Mouse (Mus musculus): ENCODE results near the gene Tspan10. TPM values are rescaled to one million over a fixed set of nuclear protein-coding genes. Genes with fewer than 3 reads are reported as not detected.
"Not testable (repeated sequence)": the region's sequence is repeated elsewhere in the genome, so short reads cannot be mapped to it uniquely, and the experiment has no call there.

Tspan10 gene
- polyA plus RNA-seq (2014; fragmentation: Nextera tagmentation; extraction: Ambion mirVana) = not detected in 2 replicates

- H3K27ac ChIP-seq (ENCODE audit: low read depth, low read length) = no peak within 1 kb of the TSS
- H3K36me3 ChIP-seq (ENCODE audit: control insufficient read depth, insufficient read depth, low read length) = no peaks in the 10 kb centered on the region
- H3K4me1 ChIP-seq (replicated peaks; ENCODE audit: control insufficient read depth, insufficient read depth, low read length) = no peaks in the 10 kb centered on the region
- 0 out of 2 replicates have a peak within 1 kb of the TSS, but pooled peaks have one; percentile 16 for H3K9ac ChIP-seq (ENCODE audit: low read depth, low read length)
- no peak for DNase-seq (ENCODE audit: low spot score)
- no peaks in the 10 kb centered on the region for H3K27me3 ChIP-seq (ENCODE audit: control insufficient read depth, insufficient read depth, low read length)
- WGBS = 93% methylated on average over 3 of the region's 3 CpGs
- no peak within 1 kb of the TSS for H3K4me2 ChIP-seq (replicated peaks; ENCODE audit: low read depth, low read length)
- ATAC-seq (ENCODE audit: low FRiP score) = no peak
- no peak within 1 kb of the TSS for H3K4me3 ChIP-seq (ENCODE audit: low read depth, low read length)
- H3K9me3 ChIP-seq (ENCODE audit: control insufficient read depth, low read length) = no peaks in the 10 kb centered on the region
Measured at GRCm38 (mm10) chr11:120442344-120442743, at the start of gene Tspan10. Tspan10 (plus strand) TSS chr11:120442644.

- H3K9ac ChIP-seq (ENCODE audit: low read depth, low read length) = no peak overlapping the region
- no peaks in the 10 kb centered on the region for H3K27me3 ChIP-seq (ENCODE audit: control insufficient read depth, insufficient read depth, low read length)
- H3K4me2 ChIP-seq (replicated peaks; ENCODE audit: low read depth, low read length) = no peak overlapping the region
- no peak overlapping the region for H3K27ac ChIP-seq (ENCODE audit: low read depth, low read length)
- no peak for ATAC-seq (ENCODE audit: low FRiP score)
- H3K4me3 ChIP-seq (ENCODE audit: low read depth, low read length) = no peak overlapping the region
- 0 out of 2 replicates have a peak, but pooled peaks cover 4% of the 10 kb centered on the region for H3K36me3 ChIP-seq (ENCODE audit: control insufficient read depth, insufficient read depth, low read length)
- WGBS = 88% methylated on average over 4 of the region's 4 CpGs
- H3K9me3 ChIP-seq (ENCODE audit: control insufficient read depth, low read length) = no peaks in the 10 kb centered on the region
- no peak for DNase-seq (ENCODE audit: low spot score)
- H3K4me1 ChIP-seq (replicated peaks; ENCODE audit: control insufficient read depth, insufficient read depth, low read length) = no peaks in the 10 kb centered on the region
Measured at GRCm38 (mm10) chr11:120395661-120396060, 46.8 kb upstream of the Tspan10 start.

- H3K36me3 ChIP-seq (ENCODE audit: control insufficient read depth, insufficient read depth, low read length) = 0 out of 2 replicates have a peak, but pooled peaks cover 6% of the 10 kb centered on the region
- H3K27me3 ChIP-seq (ENCODE audit: control insufficient read depth, insufficient read depth, low read length) = no peaks in the 10 kb centered on the region
- H3K4me2 ChIP-seq (replicated peaks; ENCODE audit: low read depth, low read length) = no peak overlapping the region
- no peak overlapping the region for H3K9ac ChIP-seq (ENCODE audit: low read depth, low read length)
- DNase-seq (ENCODE audit: low spot score) (no peak), ATAC-seq (ENCODE audit: low FRiP score) (no peak)
- H3K4me3 ChIP-seq (ENCODE audit: low read depth, low read length) = no peak overlapping the region
- no peak overlapping the region for H3K27ac ChIP-seq (ENCODE audit: low read depth, low read length)
- no peaks in the 10 kb centered on the region for H3K9me3 ChIP-seq (ENCODE audit: control insufficient read depth, low read length)
- 86% methylated on average over 2 of the region's 2 CpGs for WGBS
- H3K4me1 ChIP-seq (replicated peaks; ENCODE audit: control insufficient read depth, insufficient read depth, low read length) = no peaks in the 10 kb centered on the region
Measured at GRCm38 (mm10) chr11:120397602-120398001, 44.8 kb upstream of the Tspan10 start.

- 89% methylated on average over 2 of the region's 2 CpGs for WGBS
Measured at GRCm38 (mm10) chr11:120399319-120399718, 43.1 kb upstream of the Tspan10 start.

GRCm38 (mm10) chr11:120404814-120405213 lies 37.6 kb upstream of the Tspan10 start:
- H3K4me1 ChIP-seq (replicated peaks; ENCODE audit: control insufficient read depth, insufficient read depth, low read length) = no peaks in the 10 kb centered on the region
- ATAC-seq (ENCODE audit: low FRiP score) (no peak), DNase-seq (ENCODE audit: low spot score) (no peak)
- no peak overlapping the region for H3K9ac ChIP-seq (ENCODE audit: low read depth, low read length)
- peaks cover 11% of the 10 kb centered on the region; the same call in 1 of the 2 replicates for H3K36me3 ChIP-seq (ENCODE audit: control insufficient read depth, insufficient read depth, low read length)
- no peak overlapping the region for H3K27ac ChIP-seq (ENCODE audit: low read depth, low read length)
- H3K4me2 ChIP-seq (replicated peaks; ENCODE audit: low read depth, low read length) = no peak overlapping the region
- H3K9me3 ChIP-seq (ENCODE audit: control insufficient read depth, low read length) = no peaks in the 10 kb centered on the region
- H3K4me3 ChIP-seq (ENCODE audit: low read depth, low read length) = no peak overlapping the region
- no peaks in the 10 kb centered on the region for H3K27me3 ChIP-seq (ENCODE audit: control insufficient read depth, insufficient read depth, low read length)
- WGBS = 88% methylated on average over 1 of the region's 1 CpGs

More at GRCm38 (mm10) chr11:120399319-120399718, 43.1 kb upstream of the Tspan10 start:
- ATAC-seq (ENCODE audit: low FRiP score) = no peak
- Histone ChIP-seq H3K4me1 (replicated peaks; ENCODE audit: control insufficient read depth, insufficient read depth, low read length) (no peaks in the 10 kb centered on the region), H3K36me3 (ENCODE audit: control insufficient read depth, insufficient read depth, low read length) (0 out of 2 replicates have a peak, but pooled peaks cover 6% of the 10 kb centered on the region), H3K9me3 (ENCODE audit: control insufficient read depth, low read length) (no peaks in the 10 kb centered on the region), H3K4me3 (ENCODE audit: low read depth, low read length) (no peak overlapping the region), H3K4me2 (replicated peaks; ENCODE audit: low read depth, low read length) (no peak overlapping the region), H3K27me3 (ENCODE audit: control insufficient read depth, insufficient read depth, low read length) (no peaks in the 10 kb centered on the region), H3K27ac (ENCODE audit: low read depth, low read length) (no peak overlapping the region), H3K9ac (ENCODE audit: low read depth, low read length) (no peak overlapping the region)
- DNase-seq (ENCODE audit: low spot score) = no peak

- no peaks in the 10 kb centered on the region for H3K27me3 ChIP-seq (ENCODE audit: control insufficient read depth, insufficient read depth, low read length)
- H3K4me3 ChIP-seq (ENCODE audit: low read depth, low read length) = no peak overlapping the region
- WGBS = 95% methylated on average over 3 of the region's 3 CpGs
- DNase-seq (ENCODE audit: low spot score) (no peak), ATAC-seq (ENCODE audit: low FRiP score) (no peak)
- H3K9ac ChIP-seq (ENCODE audit: low read depth, low read length) = no peak overlapping the region
- H3K9me3 ChIP-seq (ENCODE audit: control insufficient read depth, low read length) = no peaks in the 10 kb centered on the region
- no peak overlapping the region for H3K4me2 ChIP-seq (replicated peaks; ENCODE audit: low read depth, low read length)
- H3K36me3 ChIP-seq (ENCODE audit: control insufficient read depth, insufficient read depth, low read length) = peaks cover 6% of the 10 kb centered on the region; the same call in 1 of the 2 replicates
- no peak overlapping the region for H3K27ac ChIP-seq (ENCODE audit: low read depth, low read length)
- no peaks in the 10 kb centered on the region for H3K4me1 ChIP-seq (replicated peaks; ENCODE audit: control insufficient read depth, insufficient read depth, low read length)
Measured at GRCm38 (mm10) chr11:120405867-120406266, 36.6 kb upstream of the Tspan10 start.

GRCm38 (mm10) chr11:120406445-120406844 lies 36.0 kb upstream of the Tspan10 start:
- Histone ChIP-seq H3K27ac (ENCODE audit: low read depth, low read length) (no peak overlapping the region), H3K9ac (ENCODE audit: low read depth, low read length) (no peak overlapping the region), H3K36me3 (ENCODE audit: control insufficient read depth, insufficient read depth, low read length) (peaks cover 6% of the 10 kb centered on the region; the same call in 1 of the 2 replicates), H3K27me3 (ENCODE audit: control insufficient read depth, insufficient read depth, low read length) (no peaks in the 10 kb centered on the region), H3K4me1 (replicated peaks; ENCODE audit: control insufficient read depth, insufficient read depth, low read length) (no peaks in the 10 kb centered on the region), H3K4me2 (replicated peaks; ENCODE audit: low read depth, low read length) (no peak overlapping the region), H3K4me3 (ENCODE audit: low read depth, low read length) (no peak overlapping the region), H3K9me3 (ENCODE audit: control insufficient read depth, low read length) (no peaks in the 10 kb centered on the region)
- DNase-seq (ENCODE audit: low spot score) (no peak), ATAC-seq (ENCODE audit: low FRiP score) (no peak)
- WGBS = 91% methylated on average over 1 of the region's 1 CpGs

- not testable (repeated sequence) for H3K4me3 ChIP-seq (ENCODE audit: low read depth, low read length); H3K4me2 ChIP-seq (replicated peaks; ENCODE audit: low read depth, low read length); H3K27me3 ChIP-seq (ENCODE audit: control insufficient read depth, insufficient read depth, low read length); ATAC-seq (ENCODE audit: low FRiP score); H3K27ac ChIP-seq (ENCODE audit: low read depth, low read length); H3K9ac ChIP-seq (ENCODE audit: low read depth, low read length); H3K4me1 ChIP-seq (replicated peaks; ENCODE audit: control insufficient read depth, insufficient read depth, low read length); H3K9me3 ChIP-seq (ENCODE audit: control insufficient read depth, low read length); H3K36me3 ChIP-seq (ENCODE audit: control insufficient read depth, insufficient read depth, low read length); DNase-seq (ENCODE audit: low spot score)
- WGBS = 97% methylated on average over 7 of the region's 10 CpGs
Measured at GRCm38 (mm10) chr11:120413621-120414020, 28.8 kb upstream of the Tspan10 start.

GRCm38 (mm10) chr11:120417852-120418251 lies 24.6 kb upstream of the Tspan10 start:
- no peak for DNase-seq (ENCODE audit: low spot score)
- H3K9ac ChIP-seq (ENCODE audit: low read depth, low read length) = no peak overlapping the region
- no peaks in the 10 kb centered on the region for H3K9me3 ChIP-seq (ENCODE audit: control insufficient read depth, low read length)
- H3K4me2 ChIP-seq (replicated peaks; ENCODE audit: low read depth, low read length) = no peak overlapping the region
- no peak overlapping the region for H3K4me3 ChIP-seq (ENCODE audit: low read depth, low read length)
- H3K27me3 ChIP-seq (ENCODE audit: control insufficient read depth, insufficient read depth, low read length) = no peaks in the 10 kb centered on the region
- H3K36me3 ChIP-seq (ENCODE audit: control insufficient read depth, insufficient read depth, low read length) = no peaks in the 10 kb centered on the region
- no peaks in the 10 kb centered on the region for H3K4me1 ChIP-seq (replicated peaks; ENCODE audit: control insufficient read depth, insufficient read depth, low read length)
- H3K27ac ChIP-seq (ENCODE audit: low read depth, low read length) = no peak overlapping the region
- ATAC-seq (ENCODE audit: low FRiP score) = no peak
- WGBS = 91% methylated on average over 7 of the region's 7 CpGs
